Mouse (Mus musculus) limb, embryonic 10.5 days (tissue): ENCODE results near the gene Fbxl2. TPM values are rescaled to one million over a fixed set of nuclear protein-coding genes. Genes with fewer than 3 reads are reported as not detected.

Experiments
- DNase-seq: peaks from one replicate; pipeline ENCODE4 v3.0.0-alpha.2; 2017; ENCODE audit warnings: low spot score
- H3K27ac ChIP-seq: fragments of 300-500 bp; sonication (generic); 2 replicates; pipeline ENCODE4 v1.5.1; 2016; ENCODE audit warnings: mild to moderate bottlenecking
- H3K27me3 ChIP-seq: fragments of 300-500 bp; sonication (generic); 2 replicates; pipeline ENCODE4 v1.6.1; 2016; ENCODE audit warnings: low read depth, mild to moderate bottlenecking; ENCODE audit not compliant: poor library complexity, severe bottlenecking
- H3K36me3 ChIP-seq: fragments of 300-500 bp; sonication (generic); 2 replicates; pipeline ENCODE4 v1.6.1; 2016; ENCODE audit warnings: mild to moderate bottlenecking, moderate library complexity
- H3K4me1 ChIP-seq: fragments of 300-500 bp; sonication (generic); 2 replicates; pipeline ENCODE4 v1.6.1; 2016
- H3K4me3 ChIP-seq: fragments of 300-500 bp; sonication (generic); 2 replicates; pipeline ENCODE4 v1.5.1; 2016; ENCODE audit warnings: mild to moderate bottlenecking, moderate library complexity
- H3K9me3 ChIP-seq: fragments of 300-500 bp; sonication (generic); replicated peaks from 2 replicates; pipeline ENCODE4 v1.6.1; 2016; ENCODE audit warnings: mild to moderate bottlenecking
- WGBS: fragments of 180-500 bp; shearing (Covaris S2); methylation state at CpG from one replicate; pipeline ENCODE4 v1.1.7; 2016; 5-methylcytosine and 5-hydroxymethylcytosine counted together
- polyA plus RNA-seq: library from polyadenylated mRNA; unstranded; fragments of >200 nt; fragmentation: Nextera tagmentation; extraction: Ambion mirVana; gene quantifications from 2 replicates; pipeline ENCODE4 v1.2.1, GENCODE M21; 2016

The Fbxl2 gene
- polyA plus RNA-seq, 1 experiment from 2014 or later = 3.2 TPM

DNA sequence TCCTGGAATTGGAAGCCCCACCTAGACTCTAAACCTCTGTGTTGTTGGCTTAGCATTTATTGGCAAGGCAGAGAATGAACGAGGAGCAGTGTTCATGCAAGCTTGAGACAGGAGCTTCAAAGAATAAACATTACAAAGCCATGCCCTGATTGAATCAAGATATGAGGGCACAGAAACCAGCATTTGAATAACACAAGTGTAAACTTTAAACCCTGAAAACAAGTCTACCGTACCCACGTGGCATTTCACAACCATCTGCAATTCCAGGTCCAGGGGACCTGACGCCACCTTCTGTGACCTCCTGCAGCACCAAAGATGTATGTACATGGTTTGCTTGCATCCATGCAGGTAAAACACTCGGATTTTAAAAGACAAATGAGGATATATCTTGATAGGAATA, 123.3 kb downstream of the Fbxl2 start:
- DNase-seq = no peak
- Histone ChIP-seq H3K27ac (no peak overlapping the region), H3K27me3 (no peaks in the 10 kb centered on the region), H3K9me3 (no peaks in the 10 kb centered on the region), H3K4me1 (no peaks in the 10 kb centered on the region), H3K36me3 (peaks cover 22% of the 10 kb centered on the region), H3K4me3 (no peak overlapping the region)
- WGBS = 95% methylated on average over 5 of the region's 5 CpGs

GRCm38 (mm10) chr9:113915789-113916188, 130.2 kb downstream of the Fbxl2 start:
- H3K4me1 ChIP-seq = no peaks in the 10 kb centered on the region
- no peak overlapping the region for H3K27ac ChIP-seq
- H3K36me3 ChIP-seq = peaks cover 56% of the 10 kb centered on the region
- H3K9me3 ChIP-seq = no peaks in the 10 kb centered on the region
- no peak overlapping the region for H3K4me3 ChIP-seq
- DNase-seq = no peak
- no peaks in the 10 kb centered on the region for H3K27me3 ChIP-seq
- 92% methylated on average over 5 of the region's 5 CpGs for WGBS

Other genes with a start within 250 kb of the Fbxl2 start
- gene Ubp1, start 115.3 kb downstream of the Fbxl2 start, polyA plus RNA-seq = 41.7 and 43.6 TPM in 2 replicates
- gene Susd5, start 10.9 kb upstream of the Fbxl2 start, polyA plus RNA-seq = 0.13 and 0.66 TPM in 2 replicates